Mouse (Mus musculus) liver, adult 2 months (tissue): Measurements from ENCODE around the gene Sart3. TPM values are rescaled to one million over a fixed set of nuclear protein-coding genes. Genes with fewer than 3 reads are reported as not detected.

Experiments used
- DNase-seq: peaks from one replicate; pipeline ENCODE4 v3.0.0-alpha.2; 2011; ENCODE audit warnings: low read depth, low spot score; ENCODE audit errors: extremely low read depth
- H3K27ac ChIP-seq: fragments of 200-500 bp; replicated peaks from 2 replicates; pipeline ENCODE4 v1.5.1; 2012; ENCODE audit warnings: low read depth, mild to moderate bottlenecking, control low read depth, inconsistent platforms, low read length; ENCODE audit not compliant: insufficient read depth
- H3K27me3 ChIP-seq: fragments of 200-500 bp; 2 replicates; pipeline ENCODE4 v1.6.1; 2012; ENCODE audit warnings: mild to moderate bottlenecking, moderate library complexity, low read length, inconsistent platforms; ENCODE audit not compliant: control insufficient read depth, insufficient read depth
- H3K36me3 ChIP-seq: fragments of 200-500 bp; 2 replicates; pipeline ENCODE4 v1.6.1; 2012; ENCODE audit warnings: low read length, inconsistent platforms; ENCODE audit not compliant: control insufficient read depth, insufficient read depth
- H3K4me1 ChIP-seq: fragments of 200-500 bp; 2 replicates; pipeline ENCODE4 v1.6.1; 2011; ENCODE audit warnings: low read length; ENCODE audit not compliant: control insufficient read depth, insufficient read depth
- H3K4me3 ChIP-seq: fragments of 200-500 bp; 2 replicates; pipeline ENCODE4 v1.5.1; 2011; ENCODE audit warnings: low read depth, mild to moderate bottlenecking, control low read depth, low read length, moderate library complexity; ENCODE audit not compliant: insufficient read depth
- H3K79me2 ChIP-seq: fragments of 200-500 bp; 2 replicates; pipeline ENCODE4 v1.6.1; 2012; ENCODE audit warnings: inconsistent platforms, mild to moderate bottlenecking, low read length, moderate library complexity; ENCODE audit not compliant: control insufficient read depth, insufficient read depth
- H3K9ac ChIP-seq: fragments of 200-500 bp; 2 replicates; pipeline ENCODE4 v1.6.1; 2012; ENCODE audit warnings: low read depth, mild to moderate bottlenecking, control low read depth, inconsistent platforms, low read length
- CTCF ChIP-seq: fragments of 200-500 bp; IDR thresholded peaks from 2 replicates; pipeline ENCODE4 v1.5.1; 2011; ENCODE audit warnings: low read depth, low read length, control low read depth
- POLR2A ChIP-seq: fragments of 200-500 bp; IDR thresholded peaks from 2 replicates; pipeline ENCODE4 v1.6.1; 2011; ENCODE audit warnings: low read length, control low read depth; ENCODE audit not compliant: insufficient read depth; ENCODE audit errors: extremely low read depth
- WGBS: fragments of 180-500 bp; shearing (Covaris S2); methylation state at CpG from one replicate; pipeline ENCODE4 v1.1.7; 2018; 5-methylcytosine and 5-hydroxymethylcytosine counted together
- polyA plus RNA-seq: library from polyadenylated mRNA; depleted of rRNA; stranded (reverse); fragments of >200 nt; gene quantifications from 2 replicates; pipeline ENCODE4 v1.2.3, GENCODE M21; 2012; rRNA removed
- total RNA-seq: library from RNA; depleted of rRNA; stranded (reverse); fragments of >200 nt; gene quantifications from 2 replicates; pipeline ENCODE4 v1.2.3, GENCODE M21; 2014; rRNA removed

Sart3 gene
- total and polyA plus RNA-seq, 2 experiments, result 6.0 to 9.0 TPM

DNA sequence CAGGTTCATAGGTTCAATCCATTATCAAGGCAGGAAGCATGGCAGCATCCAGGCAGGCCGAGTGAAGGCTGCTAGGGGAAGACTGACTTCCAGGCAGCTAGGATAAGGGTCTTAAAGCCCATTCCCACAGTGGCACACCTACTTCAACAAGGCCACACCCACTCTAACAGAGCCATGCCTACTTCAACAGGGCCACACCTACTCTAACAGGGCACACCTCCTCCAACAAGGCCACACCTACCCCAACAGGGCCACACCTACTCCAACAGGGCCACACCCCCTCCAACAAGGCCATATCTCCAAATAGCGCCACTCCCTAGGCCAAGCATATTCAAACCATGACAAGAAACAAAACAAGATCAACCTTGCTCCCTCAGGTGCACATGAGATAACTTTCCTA lies 59.4 kb downstream of the Sart3 start:
- Histone ChIP-seq H3K9ac (no peak overlapping the region), H3K4me1 (no peaks in the 10 kb centered on the region), H3K27me3 (no peaks in the 10 kb centered on the region), H3K27ac (no peak overlapping the region), H3K36me3 (no peaks in the 10 kb centered on the region), H3K4me3 (no peak overlapping the region), H3K79me2 (no peaks in the 10 kb centered on the region)
- 78% methylated on average over 2 of the region's 2 CpGs for WGBS
- TF ChIP-seq POLR2A (no peak), CTCF (no peak)
- no peak for DNase-seq

DNA sequence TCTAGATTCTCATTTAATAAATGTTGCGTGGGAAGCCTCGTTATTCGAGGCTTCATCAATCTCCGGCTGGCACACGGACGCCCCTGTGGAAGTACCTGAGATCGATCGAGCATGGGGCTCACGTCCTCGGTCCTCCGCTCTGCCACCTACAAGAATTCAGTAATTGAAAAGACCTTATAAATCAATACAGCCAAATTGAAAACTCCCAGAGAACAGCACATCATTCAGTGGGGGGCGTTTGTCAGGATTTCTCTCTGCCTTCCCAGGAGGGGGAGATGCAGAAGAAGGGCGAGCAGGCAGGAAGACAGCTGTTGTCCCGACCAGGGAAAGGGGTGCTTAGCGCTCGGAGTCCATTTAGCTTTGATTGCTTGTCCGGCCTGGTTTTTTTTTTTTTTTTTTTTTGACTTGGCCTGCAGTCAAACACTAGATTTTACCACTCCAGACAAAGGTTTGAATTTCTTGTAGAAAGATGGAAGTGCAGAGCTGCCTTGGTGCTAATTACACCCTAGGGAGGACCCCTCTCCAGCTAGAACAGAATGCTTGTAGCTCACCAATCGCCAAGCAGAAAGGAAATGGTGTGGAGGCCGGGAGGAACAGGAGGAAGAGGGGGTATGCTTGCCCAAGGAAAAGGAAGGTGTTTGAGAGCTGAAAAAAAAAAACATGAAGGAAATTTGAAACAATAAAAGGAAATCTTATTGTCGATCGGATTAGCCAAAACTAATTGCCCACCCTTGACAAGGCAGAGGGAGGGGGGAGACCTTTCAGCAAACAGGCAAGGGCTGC lies 68.3 kb downstream of the Sart3 start:
- Histone ChIP-seq H3K79me2 (no peaks in the 10 kb centered on the region), H3K36me3 (no peaks in the 10 kb centered on the region), H3K4me1 (peaks cover 2% of the 10 kb centered on the region; the same call in 1 of the 2 replicates), H3K27me3 (no peaks in the 10 kb centered on the region; the same call in 1 of the 2 replicates), H3K27ac (no peak overlapping the region), H3K4me3 (no peak overlapping the region), H3K9ac (no peak overlapping the region)
- no peak for TF ChIP-seq CTCF
- TF ChIP-seq POLR2A, result no peak
- WGBS, result 66% methylated on average over 21 of the region's 21 CpGs
- DNase-seq, result no peak

DNA sequence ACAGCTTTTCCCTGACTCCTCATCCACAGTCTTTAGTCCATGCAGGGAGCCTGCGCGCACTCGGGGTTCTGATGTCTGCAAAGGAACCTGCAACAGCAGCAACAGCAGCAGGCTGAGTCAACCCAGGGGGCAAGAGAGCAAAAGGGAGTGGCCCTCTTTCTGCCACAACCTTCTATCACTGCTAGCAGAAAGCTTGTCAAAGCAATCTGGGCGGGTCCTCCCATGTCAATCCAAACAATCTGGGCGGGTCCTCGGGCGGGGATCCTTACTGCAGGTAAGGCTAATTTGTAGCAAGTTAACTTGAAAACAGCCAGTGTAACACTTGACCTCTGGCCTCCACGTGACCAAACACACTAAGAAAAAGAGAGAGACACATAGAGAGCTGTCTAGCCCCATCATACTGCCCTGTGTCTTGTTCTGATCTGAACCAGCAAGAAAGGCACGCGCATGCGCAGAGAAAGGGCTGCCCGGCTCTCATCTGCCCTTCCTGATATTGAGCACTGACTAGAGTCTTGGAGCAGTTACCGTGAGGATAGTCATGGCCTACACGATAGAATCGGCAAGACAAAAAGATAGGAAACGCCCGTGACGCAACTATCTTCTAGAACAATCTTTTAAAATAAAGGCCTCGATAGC lies 71.8 kb downstream of the Sart3 start:
- DNase-seq, result no peak
- Histone ChIP-seq H3K4me1 (peaks cover 2% of the 10 kb centered on the region; the same call in 1 of the 2 replicates), H3K36me3 (no peaks in the 10 kb centered on the region), H3K27ac (no peak overlapping the region), H3K79me2 (no peaks in the 10 kb centered on the region), H3K27me3 (no peaks in the 10 kb centered on the region; the same call in 1 of the 2 replicates), H3K4me3 (no peak overlapping the region), H3K9ac (no peak overlapping the region)
- no peak for TF ChIP-seq POLR2A
- TF ChIP-seq CTCF, result no peak
- 80% methylated on average over 19 of the region's 19 CpGs for WGBS

DNA sequence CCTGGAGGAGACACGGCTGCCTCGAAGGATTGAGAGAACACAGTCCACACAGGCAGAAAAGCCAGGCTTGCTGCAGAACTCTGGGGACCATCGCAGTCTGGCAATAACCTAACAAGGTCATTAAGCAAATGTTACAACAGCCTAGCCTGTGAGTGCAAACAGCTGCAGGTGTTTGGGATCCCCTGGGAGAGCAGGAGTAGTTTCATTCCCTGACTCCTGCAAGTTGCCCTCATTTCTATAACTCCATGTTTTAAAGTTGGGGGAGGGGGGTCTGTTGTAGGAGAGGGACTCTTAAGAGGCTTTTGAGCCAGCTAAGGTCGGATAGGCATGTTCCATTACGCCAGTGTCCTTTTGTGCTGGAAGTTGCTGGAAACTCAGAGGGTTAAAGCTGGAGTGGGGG lies 77.9 kb downstream of the Sart3 start:
- H3K27ac ChIP-seq, result no peak overlapping the region
- 57% methylated on average over 5 of the region's 5 CpGs for WGBS
- H3K4me3 ChIP-seq, result no peak overlapping the region
- H3K9ac ChIP-seq, result no peak overlapping the region
- no peaks in the 10 kb centered on the region for H3K27me3 ChIP-seq
- no peak for DNase-seq
- no peak for TF ChIP-seq CTCF
- no peak for TF ChIP-seq POLR2A
- H3K79me2 ChIP-seq, result no peaks in the 10 kb centered on the region
- no peaks in the 10 kb centered on the region for H3K4me1 ChIP-seq
- H3K36me3 ChIP-seq, result no peaks in the 10 kb centered on the region

DNA sequence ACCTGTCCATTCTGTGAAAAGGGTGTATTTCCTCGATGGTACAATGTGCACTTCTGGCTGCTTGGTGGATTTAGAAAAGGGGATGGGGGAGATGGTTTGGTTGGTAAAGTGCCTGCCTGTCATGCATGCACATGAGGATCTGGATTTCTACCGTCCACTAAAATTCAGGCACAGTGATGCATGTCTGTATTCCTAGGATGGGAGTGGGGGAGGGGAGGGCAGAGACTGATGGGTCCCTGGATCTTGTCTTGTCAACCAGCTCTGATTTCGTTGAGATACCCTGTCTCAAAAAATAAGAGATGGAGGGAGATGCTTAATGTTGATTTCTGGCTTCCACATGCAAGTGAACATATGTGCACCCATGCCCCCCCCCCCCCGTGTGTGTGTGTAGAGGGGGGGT lies 78.3 kb downstream of the Sart3 start:
- no peaks in the 10 kb centered on the region for H3K4me1 ChIP-seq
- H3K27ac ChIP-seq, result no peak overlapping the region
- H3K27me3 ChIP-seq, result no peaks in the 10 kb centered on the region
- TF ChIP-seq CTCF (no peak), POLR2A (no peak)
- WGBS, result 63% methylated on average over 4 of the region's 4 CpGs
- no peak overlapping the region for H3K4me3 ChIP-seq
- no peaks in the 10 kb centered on the region for H3K79me2 ChIP-seq
- no peak overlapping the region for H3K9ac ChIP-seq
- no peaks in the 10 kb centered on the region for H3K36me3 ChIP-seq
- DNase-seq, result no peak

DNA sequence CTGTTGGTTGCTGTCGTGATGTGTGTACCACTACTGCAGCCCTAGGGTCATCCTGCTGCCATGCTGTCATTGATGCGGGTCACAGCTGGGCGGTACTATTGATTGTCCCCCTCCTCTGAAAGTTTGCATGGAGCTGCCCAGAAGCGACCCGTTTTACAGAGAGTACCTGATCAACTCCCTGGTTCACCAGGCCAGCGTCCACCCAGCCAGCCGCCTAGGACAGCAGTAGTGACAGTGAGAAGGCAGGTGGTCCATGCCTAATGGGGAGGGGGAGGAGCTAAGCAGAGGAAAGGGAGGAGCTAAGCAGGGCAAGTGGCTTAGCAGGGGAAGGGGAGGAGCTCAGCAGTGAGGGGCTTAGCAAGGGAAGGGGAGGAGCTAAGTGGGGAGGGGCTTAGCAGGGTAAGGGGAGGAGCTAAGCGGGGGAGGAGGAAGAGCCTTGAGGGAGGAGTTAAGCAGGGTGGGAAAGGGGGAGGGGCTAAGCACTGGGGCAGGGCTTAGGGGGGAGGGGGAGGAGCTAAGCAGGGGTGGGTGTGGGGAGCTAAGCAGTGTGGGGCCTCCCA lies 79.0 kb downstream of the Sart3 start:
- Histone ChIP-seq H3K4me3 (no peak overlapping the region), H3K79me2 (no peaks in the 10 kb centered on the region), H3K36me3 (no peaks in the 10 kb centered on the region), H3K27ac (no peak overlapping the region), H3K4me1 (no peaks in the 10 kb centered on the region), H3K27me3 (no peaks in the 10 kb centered on the region), H3K9ac (no peak overlapping the region)
- TF ChIP-seq POLR2A, result no peak
- TF ChIP-seq CTCF, result no peak
- 84% methylated on average over 8 of the region's 8 CpGs for WGBS
- DNase-seq, result no peak

Other genes starting within 250 kb of the Sart3 start
- gene Cmklr1, start 122.1 kb downstream of the Sart3 start, total RNA-seq, result 1.8 and 2.1 TPM in 2 replicates
- gene Cmklr1, start 122.1 kb downstream of the Sart3 start, polyA plus RNA-seq, result 4.6 and 5.6 TPM in 2 replicates
- not detected in 2 replicates for gene 1700069L16Rik, start 47.7 kb downstream of the Sart3 start, total RNA-seq
- not detected in 2 replicates for gene 1700069L16Rik, start 47.7 kb downstream of the Sart3 start, polyA plus RNA-seq
- gene Ficd, start 36.7 kb downstream of the Sart3 start, total RNA-seq, result 2.5 and 2.6 TPM in 2 replicates
- 6.6 and 7.2 TPM in 2 replicates for gene Ficd, start 36.7 kb downstream of the Sart3 start, polyA plus RNA-seq
- gene Iscu, start 238 bp upstream of the Sart3 start, total RNA-seq, result 121 and 133 TPM in 2 replicates
- gene Iscu, start 238 bp upstream of the Sart3 start, polyA plus RNA-seq, result 104 and 121 TPM in 2 replicates
- 0.27 and 0.46 TPM in 2 replicates for gene Tmem119, start 28.0 kb upstream of the Sart3 start, total RNA-seq
- 0.73 and 0.83 TPM in 2 replicates for gene Tmem119, start 28.0 kb upstream of the Sart3 start, polyA plus RNA-seq
- gene Selplg, start 60.1 kb upstream of the Sart3 start, total RNA-seq, result 1.1 and 2.3 TPM in 2 replicates
- gene Selplg, start 60.1 kb upstream of the Sart3 start, polyA plus RNA-seq, result 5.4 and 6.2 TPM in 2 replicates
- gene Coro1c, start 136.2 kb upstream of the Sart3 start, total RNA-seq, result 11.8 and 14.0 TPM in 2 replicates
- 12.0 and 13.6 TPM in 2 replicates for gene Coro1c, start 136.2 kb upstream of the Sart3 start, polyA plus RNA-seq
- gene Ssh1, start 221.4 kb upstream of the Sart3 start, total RNA-seq, result 1.6 and 3.3 TPM in 2 replicates
- 5.0 and 5.5 TPM in 2 replicates for gene Ssh1, start 221.4 kb upstream of the Sart3 start, polyA plus RNA-seq
- not detected in 2 replicates for gene Dao, start 231.2 kb upstream of the Sart3 start, total RNA-seq
- not detected in 2 replicates for gene Dao, start 231.2 kb upstream of the Sart3 start, polyA plus RNA-seq